Mouse (Mus musculus): Measurements from ENCODE around the gene Tubgcp6. TPM values are rescaled to one million over a fixed set of nuclear protein-coding genes. Genes with fewer than 3 reads are reported as not detected.

Tubgcp6 gene
- polyA plus RNA-seq, 1 experiment: 77.4 TPM

DNA sequence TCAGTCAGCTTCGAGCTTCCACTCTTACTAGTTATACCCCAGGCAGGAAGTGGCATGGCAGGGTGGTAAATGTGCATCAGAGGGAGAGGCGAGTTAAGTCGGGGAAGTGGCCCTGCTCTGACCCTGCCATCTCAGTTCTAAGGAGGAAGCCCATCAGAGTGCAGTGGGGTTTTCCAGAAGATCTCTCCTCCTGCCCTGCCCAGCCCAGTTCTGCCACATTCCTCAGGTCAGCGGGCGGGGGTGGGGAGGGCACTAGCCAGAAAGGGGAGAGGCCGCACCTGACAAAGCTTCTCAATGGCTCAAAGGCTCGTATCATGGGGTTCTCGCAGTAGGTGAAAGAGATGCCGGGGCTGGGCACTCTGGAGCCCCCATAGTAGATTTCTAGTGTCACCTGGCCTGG, 38.5 kb upstream of the Tubgcp6 start:
- WGBS: 81% methylated on average over 9 of the region's 9 CpGs
- no peak overlapping the region for H3K4me3 ChIP-seq (replicated peaks; ENCODE audit: insufficient read depth, low read depth, low read length)
- no peak overlapping the region for H3K27ac ChIP-seq (ENCODE audit: insufficient read depth, low read length)
- DNase-seq: no peak
- H3K4me1 ChIP-seq (ENCODE audit: control insufficient read depth, insufficient read depth, low read length): peaks cover 9% of the 10 kb centered on the region
- TF ChIP-seq CTCF (IDR thresholded peaks at IDR 0.05; ENCODE audit: borderline replicate concordance, insufficient read depth, low read depth, low read length) (no peak), POLR2A (IDR thresholded peaks at IDR 0.05; ENCODE audit: borderline replicate concordance, insufficient read depth, low read length) (no peak)
- H3K27me3 ChIP-seq (ENCODE audit: control insufficient read depth, insufficient read depth, low read length): no peaks in the 10 kb centered on the region

DNA sequence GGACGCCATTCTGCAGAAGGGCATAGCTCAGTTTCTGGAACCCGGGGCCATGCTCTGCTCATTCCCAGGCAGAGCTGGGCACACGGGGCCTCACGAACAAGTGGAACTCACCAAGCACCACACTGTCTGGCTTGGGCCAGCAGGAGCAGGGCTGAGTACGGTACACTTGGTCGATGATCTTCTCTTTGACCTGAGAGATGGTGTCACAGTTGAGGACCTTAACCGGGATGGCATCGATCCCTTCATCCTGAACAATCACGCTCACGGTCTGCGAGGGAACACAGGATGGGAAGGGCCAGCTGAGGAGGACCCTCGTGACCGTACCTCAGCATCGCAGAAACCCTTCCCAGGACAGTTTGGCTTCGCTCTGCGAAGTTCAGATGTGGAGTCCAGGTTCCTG, 35.6 kb upstream of the Tubgcp6 start:
- no peaks in the 10 kb centered on the region; the same call in 1 of the 2 replicates for H3K4me1 ChIP-seq (ENCODE audit: control insufficient read depth, insufficient read depth, low read length)
- H3K27me3 ChIP-seq (ENCODE audit: control insufficient read depth, insufficient read depth, low read length): no peaks in the 10 kb centered on the region
- H3K27ac ChIP-seq (ENCODE audit: insufficient read depth, low read length): no peak overlapping the region
- WGBS: 88% methylated on average over 16 of the region's 16 CpGs
- TF ChIP-seq POLR2A (IDR thresholded peaks at IDR 0.05; ENCODE audit: borderline replicate concordance, insufficient read depth, low read length) (no peak), CTCF (IDR thresholded peaks at IDR 0.05; ENCODE audit: borderline replicate concordance, insufficient read depth, low read depth, low read length) (no peak)
- DNase-seq: no peak
- no peak overlapping the region for H3K4me3 ChIP-seq (replicated peaks; ENCODE audit: insufficient read depth, low read depth, low read length)

DNA sequence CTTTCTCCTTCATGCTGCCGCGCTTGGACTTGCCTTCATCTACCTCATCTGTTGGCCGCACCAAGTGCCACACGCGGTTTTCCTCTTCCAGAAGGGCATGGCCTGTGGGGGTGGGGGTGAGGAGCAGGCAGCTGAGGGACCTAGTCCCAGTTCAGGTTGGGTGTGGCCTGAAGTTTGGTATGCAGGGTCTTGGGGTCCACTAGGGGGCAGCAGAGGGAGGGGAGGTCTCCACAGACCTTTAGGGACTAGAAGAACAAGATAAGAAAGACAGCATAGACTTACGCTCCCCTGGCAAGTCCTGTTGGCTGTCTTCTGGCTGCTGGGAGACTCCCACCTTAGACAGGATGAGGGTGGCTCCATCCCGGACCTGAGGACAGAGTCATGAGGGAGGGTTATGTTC, 35.0 kb upstream of the Tubgcp6 start:
- H3K4me3 ChIP-seq (replicated peaks; ENCODE audit: insufficient read depth, low read depth, low read length): no peak overlapping the region
- peak; percentile 72 to 73 for DNase-seq
- no peaks in the 10 kb centered on the region; the same call in 1 of the 2 replicates for H3K4me1 ChIP-seq (ENCODE audit: control insufficient read depth, insufficient read depth, low read length)
- 54% methylated on average over 7 of the region's 7 CpGs for WGBS
- H3K27ac ChIP-seq (ENCODE audit: insufficient read depth, low read length): no peak overlapping the region
- H3K27me3 ChIP-seq (ENCODE audit: control insufficient read depth, insufficient read depth, low read length): no peaks in the 10 kb centered on the region
- TF ChIP-seq POLR2A (IDR thresholded peaks at IDR 0.05; ENCODE audit: borderline replicate concordance, insufficient read depth, low read length) (no peak), CTCF (IDR thresholded peaks at IDR 0.05; ENCODE audit: borderline replicate concordance, insufficient read depth, low read depth, low read length) (peak; percentile 76)

DNA sequence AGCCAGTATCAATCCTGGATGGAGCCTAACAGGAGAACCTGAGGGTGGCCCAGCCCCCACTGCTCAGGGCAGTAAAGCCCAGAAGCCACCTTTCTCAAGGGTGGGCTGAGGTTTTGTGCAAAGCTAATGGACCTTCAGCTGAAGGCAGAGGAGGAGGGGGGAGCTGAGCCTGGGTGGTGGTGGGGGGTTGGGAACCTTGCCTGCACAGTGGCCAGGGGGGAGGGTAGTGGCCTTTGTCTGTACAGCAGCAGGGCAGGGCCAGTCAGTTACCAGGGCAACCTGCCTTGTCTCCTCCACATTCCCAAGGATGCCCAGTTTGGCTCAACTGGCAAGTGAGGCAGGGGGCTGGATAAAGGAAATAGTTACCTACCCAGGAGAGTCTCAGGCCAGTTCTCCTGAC, 29.4 kb upstream of the Tubgcp6 start:
- Histone ChIP-seq H3K27ac (ENCODE audit: insufficient read depth, low read length) (no peak overlapping the region), H3K4me1 (ENCODE audit: control insufficient read depth, insufficient read depth, low read length) (peaks cover 15% of the 10 kb centered on the region), H3K4me3 (replicated peaks; ENCODE audit: insufficient read depth, low read depth, low read length) (no peak overlapping the region), H3K27me3 (ENCODE audit: control insufficient read depth, insufficient read depth, low read length) (no peaks in the 10 kb centered on the region)
- TF ChIP-seq CTCF (IDR thresholded peaks at IDR 0.05; ENCODE audit: borderline replicate concordance, insufficient read depth, low read depth, low read length) (no peak), POLR2A (IDR thresholded peaks at IDR 0.05; ENCODE audit: borderline replicate concordance, insufficient read depth, low read length) (no peak)
- DNase-seq: no peak

DNA sequence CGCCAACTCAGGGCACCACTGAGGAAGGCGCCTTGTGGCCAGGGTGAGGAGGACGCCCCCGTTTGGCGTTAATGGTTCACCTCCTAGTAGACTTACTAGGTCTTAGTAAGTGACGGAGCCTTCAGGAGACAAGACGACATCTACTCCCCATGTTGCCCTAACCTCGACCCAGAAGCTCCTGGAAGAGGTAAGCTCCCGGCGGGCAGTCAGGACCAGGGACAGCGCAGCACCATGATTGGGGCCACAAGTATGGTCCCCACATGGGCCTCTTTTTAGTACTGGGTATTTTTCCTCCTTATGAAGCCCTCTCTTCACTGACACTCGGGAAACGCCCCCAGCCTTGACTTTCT, 27.1 kb upstream of the Tubgcp6 start:
- Histone ChIP-seq H3K27ac (ENCODE audit: insufficient read depth, low read length) (no peak overlapping the region), H3K4me3 (replicated peaks; ENCODE audit: insufficient read depth, low read depth, low read length) (peak overlapping the region; percentile 82), H3K4me1 (ENCODE audit: control insufficient read depth, insufficient read depth, low read length) (peaks cover 21% of the 10 kb centered on the region), H3K27me3 (ENCODE audit: control insufficient read depth, insufficient read depth, low read length) (no peaks in the 10 kb centered on the region)
- DNase-seq: no peak
- 20% methylated on average over 13 of the region's 13 CpGs for WGBS
- TF ChIP-seq POLR2A (IDR thresholded peaks at IDR 0.05; ENCODE audit: borderline replicate concordance, insufficient read depth, low read length) (no peak), CTCF (IDR thresholded peaks at IDR 0.05; ENCODE audit: borderline replicate concordance, insufficient read depth, low read depth, low read length) (no peak)

DNA sequence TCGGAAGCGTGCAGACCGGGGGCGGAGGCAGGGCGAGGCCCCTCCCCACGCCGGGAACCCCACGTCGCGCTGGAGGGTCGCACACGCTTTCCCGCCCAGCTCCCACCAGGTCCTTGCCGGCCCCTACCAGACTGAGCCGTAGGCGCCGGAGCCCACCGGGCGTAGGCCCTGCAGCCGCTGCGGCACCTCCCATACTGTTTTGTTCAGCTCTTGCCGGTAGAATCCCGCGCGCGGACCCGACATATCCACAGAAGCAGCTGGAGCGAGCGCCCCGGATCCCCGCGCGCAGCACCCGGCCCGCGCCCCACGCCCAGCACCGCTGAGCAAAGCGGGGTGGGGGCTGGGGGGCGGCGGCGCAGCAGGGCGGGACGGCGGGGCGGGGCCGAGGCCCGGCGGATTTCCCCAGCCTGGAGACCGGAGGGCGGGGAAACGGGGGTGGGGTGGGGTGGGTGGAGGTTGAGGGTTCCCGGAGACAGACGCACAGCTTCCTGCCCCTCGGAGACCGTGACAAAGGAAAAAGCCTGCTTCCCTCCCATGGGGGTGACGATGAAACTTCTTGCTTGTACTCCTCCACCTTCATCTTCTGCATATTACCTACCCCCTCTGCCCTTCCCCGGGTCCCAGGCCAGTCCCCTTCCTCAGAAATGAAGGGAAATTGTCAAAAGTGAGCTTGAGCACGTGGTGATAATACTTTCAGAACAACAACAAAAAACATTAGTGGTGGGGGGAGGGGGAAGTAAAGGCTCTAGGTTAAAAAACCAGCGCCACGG, 26.5 kb upstream of the Tubgcp6 start, which contains the start of gene Mapk11:
Gene Mapk11 (minus strand): TSS at position 358 of the 770 bp plus-strand sequence.
- H3K4me1 ChIP-seq (ENCODE audit: control insufficient read depth, insufficient read depth, low read length): peaks cover 21% of the 10 kb centered on the region
- H3K27me3 ChIP-seq (ENCODE audit: control insufficient read depth, insufficient read depth, low read length): no peaks in the 10 kb centered on the region
- under 1% methylated on average over 51 of the region's 61 CpGs for WGBS
- DNase-seq: peak; percentile 53 to 59
- peak within 1 kb of the TSS; percentile 82 for H3K4me3 ChIP-seq (replicated peaks; ENCODE audit: insufficient read depth, low read depth, low read length)
- H3K27ac ChIP-seq (ENCODE audit: insufficient read depth, low read length): peak within 1 kb of the TSS; percentile 83
- TF ChIP-seq POLR2A (IDR thresholded peaks at IDR 0.05; ENCODE audit: borderline replicate concordance, insufficient read depth, low read length) (peak; percentile 6; the same call in 1 of the 2 replicates), CTCF (IDR thresholded peaks at IDR 0.05; ENCODE audit: borderline replicate concordance, insufficient read depth, low read depth, low read length) (no peak)

DNA sequence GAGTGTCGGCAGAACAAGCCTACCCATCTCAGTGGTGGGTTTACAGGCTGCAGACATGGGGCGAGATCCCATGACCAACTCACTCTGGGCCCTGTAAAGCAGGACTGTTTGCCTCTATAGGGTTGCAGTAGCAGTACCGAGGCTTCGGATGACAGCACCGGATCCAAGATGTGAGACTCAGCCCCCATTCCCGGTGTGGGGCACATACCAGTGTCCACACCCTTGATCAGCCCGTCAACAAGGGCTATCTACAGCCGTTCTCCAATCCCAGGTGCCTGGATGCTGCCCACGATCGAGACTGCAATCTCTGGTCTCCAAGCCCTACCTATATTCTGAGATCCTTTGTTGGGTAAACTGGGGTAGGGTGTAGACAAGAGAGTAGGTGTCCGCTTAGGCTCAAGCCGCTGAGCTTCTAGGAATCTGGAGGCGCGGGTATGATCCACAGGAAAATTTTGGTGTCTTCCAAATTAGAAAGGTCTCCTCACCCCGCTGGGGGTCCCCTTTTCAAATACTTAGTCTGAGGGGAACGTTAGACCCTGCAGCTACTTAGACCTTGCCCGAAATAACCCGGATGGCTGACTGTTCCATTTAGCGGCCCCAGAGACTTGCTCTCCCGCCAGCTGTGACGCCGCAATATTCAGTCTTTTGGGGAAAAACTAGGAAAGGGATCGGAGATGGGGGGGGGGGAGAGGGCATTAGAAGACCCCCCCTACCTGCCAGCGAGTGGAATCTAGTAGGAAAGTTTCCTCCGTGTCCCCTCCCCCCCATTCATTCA, 25.8 kb upstream of the Tubgcp6 start:
- WGBS: 11% methylated on average over 25 of the region's 25 CpGs

More for the DNA sequence above, 25.8 kb upstream of the Tubgcp6 start:
- peaks cover 21% of the 10 kb centered on the region for H3K4me1 ChIP-seq (ENCODE audit: control insufficient read depth, insufficient read depth, low read length)
- TF ChIP-seq CTCF (IDR thresholded peaks at IDR 0.05; ENCODE audit: borderline replicate concordance, insufficient read depth, low read depth, low read length) (no peak), POLR2A (IDR thresholded peaks at IDR 0.05; ENCODE audit: borderline replicate concordance, insufficient read depth, low read length) (no peak)
- peak overlapping the region; percentile 82 for H3K4me3 ChIP-seq (replicated peaks; ENCODE audit: insufficient read depth, low read depth, low read length)
- peak in 1 of 2 experiments; percentile 49 for DNase-seq
- H3K27ac ChIP-seq (ENCODE audit: insufficient read depth, low read length): peak overlapping the region; percentile 83
- H3K27me3 ChIP-seq (ENCODE audit: control insufficient read depth, insufficient read depth, low read length): no peaks in the 10 kb centered on the region

Data from cerebellum, adult 2 months (tissue).